Mouse (Mus musculus): ENCODE measurements around the gene Olfr1234. TPM values are rescaled to one million over a fixed set of nuclear protein-coding genes. Genes with fewer than 3 reads are reported as not detected.

The Olfr1234 gene
- total RNA-seq (2021) = not detected

- no peak for DNase-seq (ENCODE audit: extremely low spot score in 1 of 2, low spot score in 2 of 2)
- intact Hi-C loops (cut with DNase I) = no loop called here
These were observed at the start of gene Olfr1234 for GRCm38 (mm10) chr2:89364765-89365164. Gene Olfr1234, minus strand, starts transcription at chr2:89364865.

- DNase-seq (ENCODE audit: extremely low spot score in 1 of 2, low spot score in 2 of 2) = no peak
- intact Hi-C loops (cut with DNase I) = no loop called here
These were observed 44.9 kb upstream of the Olfr1234 start, which contains the start of gene Olfr1238 for GRCm38 (mm10) chr2:89409576-89409975. Gene Olfr1238, minus strand, starts transcription at chr2:89409676.

GRCm38 (mm10) chr2:89400882-89401281 lies 36.2 kb upstream of the Olfr1234 start:
- DNase-seq (ENCODE audit: extremely low spot score in 1 of 2, low spot score in 2 of 2) = no peak
- intact Hi-C loops (cut with DNase I) = no loop called here

GRCm38 (mm10) chr2:89342298-89342697 lies 22.4 kb downstream of the Olfr1234 start, which contains the start of gene Olfr1233:
Gene Olfr1233, minus strand, starts transcription at chr2:89342398.
- intact Hi-C loops (cut with DNase I) = no loop called here
- DNase-seq (ENCODE audit: extremely low spot score in 1 of 2, low spot score in 2 of 2) = no peak

- intact Hi-C loops (cut with DNase I) = no loop called here
- DNase-seq (ENCODE audit: extremely low spot score in 1 of 2, low spot score in 2 of 2) = no peak
These were observed 35.1 kb downstream of the Olfr1234 start, which contains the start of gene Olfr1232 for GRCm38 (mm10) chr2:89329575-89329974. Gene Olfr1232, minus strand, starts transcription at chr2:89329675.

Other genes starting within 250 kb of the Olfr1234 start
- gene Olfr1221, start 247.6 kb downstream of the Olfr1234 start, total RNA-seq (2021) = not detected
- gene Olfr1222, start 231.8 kb downstream of the Olfr1234 start, total RNA-seq (2021) = not detected
- gene Olfr1223, start 213.3 kb downstream of the Olfr1234 start, total RNA-seq (2021) = not detected
- gene Olfr1224-ps1, start 200.8 kb downstream of the Olfr1234 start, total RNA-seq (2021) = not detected
- gene Olfr1225, start 190.2 kb downstream of the Olfr1234 start, total RNA-seq (2021) = not detected
- gene Olfr1226, start 164.8 kb downstream of the Olfr1234 start, total RNA-seq (2021) = not detected
- not detected for gene Olfr1228, start 110.8 kb downstream of the Olfr1234 start, total RNA-seq (2021)
- not detected for gene Olfr1229, start 76.9 kb downstream of the Olfr1234 start, total RNA-seq (2021)
- gene Olfr1230, start 67.6 kb downstream of the Olfr1234 start, total RNA-seq (2021) = not detected
- gene Olfr1231, start 57.8 kb downstream of the Olfr1234 start, total RNA-seq (2021) = not detected
- gene Olfr1232, start 35.2 kb downstream of the Olfr1234 start, total RNA-seq (2021) = not detected
- not detected for gene Olfr1233, start 22.5 kb downstream of the Olfr1234 start, total RNA-seq (2021)
- gene Olfr1238, start 44.8 kb upstream of the Olfr1234 start, total RNA-seq (2021) = not detected
- gene Olfr1239, start 55.5 kb upstream of the Olfr1234 start, total RNA-seq (2021) = not detected
- not detected for gene Olfr1240, start 78.1 kb upstream of the Olfr1234 start, total RNA-seq (2021)
- not detected for gene Olfr1241, start 122.3 kb upstream of the Olfr1234 start, total RNA-seq (2021)
- not detected for gene Olfr1242, start 133.5 kb upstream of the Olfr1234 start, total RNA-seq (2021)
- not detected for gene Olfr1243, start 166.6 kb upstream of the Olfr1234 start, total RNA-seq (2021)
- not detected for gene Olfr1245, start 213.6 kb upstream of the Olfr1234 start, total RNA-seq (2021)
- not detected for gene Olfr1246, start 228.3 kb upstream of the Olfr1234 start, total RNA-seq (2021)
- gene Olfr1247, start 249.3 kb upstream of the Olfr1234 start, total RNA-seq (2021) = under 1 TPM; 0.16 to 0.17 TPM

All from left cerebral cortex, postnatal 10 days (tissue).